Mouse (Mus musculus): ENCODE results near the gene Il15ra. TPM values are rescaled to one million over a fixed set of nuclear protein-coding genes. Genes with fewer than 3 reads are reported as not detected.

The Il15ra gene
- polyA plus RNA-seq (2021; fragmentation: Nextera tagmentation): 3.7 and 4.5 TPM in 2 replicates
- long read RNA-seq, experiment 1, partial matches to known transcripts: 0 of 11 reads
- long read RNA-seq, experiment 1, other reads (novel, unspliced or antisense): 5 of 11 reads
- long read RNA-seq, experiment 2, partial matches to known transcripts: 0 of 2 reads
- long read RNA-seq, experiment 2, other reads (novel, unspliced or antisense): 1 of 2 reads

GRCm38 (mm10) chr2:11705201-11706025 lies at the start of gene Il15ra:
TSS of gene Il15ra (plus strand) at chr2:11705290.

GRCm38 (mm10) chr2:11777091-11778068 lies 72.3 kb downstream of the Il15ra start, which contains the start of the genes Fbh1 and Ankrd16:
TSS of gene Fbh1 (minus strand) at chr2:11777582.
TSS of gene Ankrd16 (plus strand) at chr2:11777876.

Other genes with a start within 250 kb of the Il15ra start
- 3.8 and 5.9 TPM in 2 replicates for gene Pfkfb3, start 151.2 kb upstream of the Il15ra start, polyA plus RNA-seq (2021; fragmentation: Nextera tagmentation)
- gene Rbm17, start 101.1 kb upstream of the Il15ra start, polyA plus RNA-seq (2021; fragmentation: Nextera tagmentation): 47.5 and 56.9 TPM in 2 replicates
- gene Gm17490, start 79.0 kb upstream of the Il15ra start, polyA plus RNA-seq (2021; fragmentation: Nextera tagmentation): not detected in 2 replicates
- not detected in 2 replicates for gene Il2ra, start 62.5 kb upstream of the Il15ra start, polyA plus RNA-seq (2021; fragmentation: Nextera tagmentation)
- gene Fbh1, start 72.3 kb downstream of the Il15ra start, polyA plus RNA-seq (2021; fragmentation: Nextera tagmentation): 39.6 and 51.9 TPM in 2 replicates
- 7.8 and 9.5 TPM in 2 replicates for gene Ankrd16, start 72.6 kb downstream of the Il15ra start, polyA plus RNA-seq (2021; fragmentation: Nextera tagmentation)